Mouse (Mus musculus) thymus, postnatal 14 days (tissue): ENCODE measurements at regions not wholly inside any gene's neighbourhood (a gene's known extent, or its start where the extent isn't known, plus 50 kb on each side); places are given as distances from the start of the nearest gene placed in this dataset.
"Not testable (repeated sequence)": the region's sequence is repeated elsewhere in the genome, so short reads cannot be mapped to it uniquely, and the experiment has no call there.

Experiments
- DNase-seq: peaks from one replicate; pipeline ENCODE4 v3.0.0; 2021

GRCm38 (mm10) chr12:20196386-20196785, 242.1 kb downstream of the Gm21863 start:
- peak; percentile 17 for DNase-seq

DNA sequence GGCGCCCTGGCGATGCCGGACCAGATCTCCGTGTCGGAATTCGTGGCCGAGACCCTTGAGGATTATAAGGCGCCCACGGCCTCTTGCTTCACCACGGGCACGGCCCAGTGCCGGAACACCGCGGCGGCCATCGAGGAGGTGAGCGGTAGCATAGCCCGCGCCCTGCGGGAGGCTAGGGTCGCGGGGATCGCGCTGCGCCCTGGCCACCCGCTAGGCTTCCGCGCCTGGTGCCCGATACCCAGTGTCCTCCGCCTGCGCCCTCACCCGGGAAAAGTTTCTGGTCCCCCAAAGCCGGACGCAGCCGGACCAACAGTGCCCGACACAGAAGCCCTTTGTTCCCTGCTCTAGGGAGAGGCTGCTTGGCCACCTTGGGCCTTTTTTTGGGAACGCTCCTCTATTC, 242.6 kb downstream of the Gm21863 start:
- DNase-seq: not testable (repeated sequence)

- not testable (repeated sequence) for DNase-seq
These were observed 269.6 kb downstream of the Gm21863 start for GRCm38 (mm10) chr12:20223921-20224320.

DNA sequence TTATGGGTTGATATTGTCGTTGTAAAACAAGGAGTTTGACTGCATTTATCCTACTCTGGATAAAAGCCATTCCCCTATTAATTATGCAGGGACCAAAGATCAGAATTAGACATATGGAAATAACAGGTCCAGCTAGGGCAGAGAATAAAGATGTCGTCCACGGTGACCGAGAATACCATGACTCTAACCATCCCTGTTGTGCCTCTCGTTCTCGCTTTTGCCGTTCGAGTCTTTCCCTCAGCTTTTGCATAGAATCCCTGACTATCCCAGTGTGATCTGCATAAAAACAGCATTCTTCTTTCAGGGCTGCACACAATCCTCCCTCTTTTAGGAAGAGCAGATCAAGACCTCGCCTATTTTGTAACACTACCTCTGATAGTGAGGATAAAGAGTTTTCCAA, 272.5 kb downstream of the Gm21863 start:
- DNase-seq: not testable (repeated sequence)

GRCm38 (mm10) chr12:20227427-20228160, 273.3 kb downstream of the Gm21863 start:
- not testable (repeated sequence) for DNase-seq

DNA sequence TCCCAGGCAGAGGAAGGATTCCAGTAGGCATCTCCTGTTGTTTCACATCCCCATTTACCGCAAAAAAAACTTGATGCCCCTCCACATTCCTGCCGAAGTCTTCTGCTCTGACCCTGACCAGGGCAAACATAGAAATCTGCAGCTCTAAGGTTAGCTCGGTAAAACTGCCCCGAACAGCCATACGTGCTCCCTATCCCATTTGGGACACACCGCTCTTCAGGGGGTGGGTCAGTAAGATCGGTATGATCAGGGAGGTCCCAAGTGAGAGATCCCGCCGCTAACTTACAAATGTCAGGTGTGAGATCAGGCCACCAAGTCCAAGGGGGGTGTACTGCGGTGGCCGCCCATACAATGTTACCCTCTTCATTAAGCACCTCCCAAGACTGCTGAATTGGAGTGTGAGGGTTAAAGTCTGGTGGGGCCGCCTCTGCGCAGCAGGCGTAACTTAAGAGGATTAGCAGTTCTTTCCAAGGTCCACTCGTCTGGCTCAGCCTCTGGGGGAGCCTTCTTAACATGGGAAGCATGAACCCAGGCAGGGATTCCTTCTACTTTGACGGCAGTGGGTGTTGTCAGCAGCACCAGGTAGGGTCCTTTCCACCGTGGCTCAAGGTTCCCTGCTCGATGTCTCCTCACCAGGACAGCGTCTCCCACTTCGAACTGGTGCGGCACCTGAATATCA, 274.2 kb downstream of the Gm21863 start:
- DNase-seq: not testable (repeated sequence)

DNA sequence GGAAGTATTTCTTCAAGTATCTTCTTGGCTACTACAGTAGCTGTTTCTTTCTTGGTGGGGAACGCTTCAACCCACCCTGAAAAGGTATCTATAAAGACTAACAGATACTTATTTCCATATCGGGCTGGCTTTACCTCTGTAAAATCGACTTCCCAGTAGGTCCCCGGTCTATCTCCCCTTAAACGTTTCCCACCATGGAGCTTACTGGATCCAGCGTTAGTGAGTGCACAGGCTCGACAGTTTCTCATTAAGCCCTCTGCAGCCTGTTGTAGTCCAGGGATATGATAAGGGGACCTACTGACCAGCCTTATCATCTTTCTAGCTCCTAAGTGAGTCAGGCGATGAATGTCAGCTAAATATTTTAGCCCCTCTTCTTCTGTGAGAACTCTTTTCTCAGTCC, 275.1 kb downstream of the Gm21863 start:
- DNase-seq: not testable (repeated sequence)

DNA sequence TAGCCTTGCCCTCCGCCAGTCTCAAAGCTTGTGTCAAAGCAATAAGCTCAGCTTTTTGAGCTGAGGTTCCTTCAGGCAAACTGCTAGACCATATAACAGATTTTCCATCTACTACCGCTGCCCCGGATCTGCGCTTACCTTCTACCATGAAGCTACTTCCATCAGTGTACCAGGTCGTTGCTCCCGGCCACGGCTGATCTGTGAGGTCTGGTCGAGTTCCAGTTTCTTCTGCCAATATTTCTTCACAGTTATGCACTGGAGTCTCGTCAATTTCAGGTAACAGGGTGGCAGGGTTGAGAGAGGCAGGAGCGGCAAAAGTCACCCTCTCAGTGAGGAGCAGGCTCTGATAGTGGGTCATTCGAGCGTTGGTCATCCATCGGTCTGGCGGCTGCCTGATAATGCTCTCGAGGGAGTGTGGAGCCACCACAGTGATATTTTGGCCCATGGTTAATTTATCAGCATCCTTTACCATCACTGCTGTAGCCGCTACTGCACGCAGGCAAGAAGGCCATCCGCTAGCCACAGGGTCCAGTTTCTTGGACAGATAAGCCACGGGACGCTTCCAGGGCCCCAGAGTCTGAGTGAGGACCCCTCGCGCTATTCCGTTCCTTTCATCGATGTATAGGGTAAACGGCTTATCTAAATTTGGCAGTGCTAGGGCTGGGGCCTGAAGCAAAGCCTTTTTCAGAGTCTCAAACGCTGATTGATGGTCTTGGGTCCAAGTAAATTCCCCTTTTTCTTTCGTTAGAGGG, 276.0 kb downstream of the Gm21863 start:
- no peak for DNase-seq

DNA sequence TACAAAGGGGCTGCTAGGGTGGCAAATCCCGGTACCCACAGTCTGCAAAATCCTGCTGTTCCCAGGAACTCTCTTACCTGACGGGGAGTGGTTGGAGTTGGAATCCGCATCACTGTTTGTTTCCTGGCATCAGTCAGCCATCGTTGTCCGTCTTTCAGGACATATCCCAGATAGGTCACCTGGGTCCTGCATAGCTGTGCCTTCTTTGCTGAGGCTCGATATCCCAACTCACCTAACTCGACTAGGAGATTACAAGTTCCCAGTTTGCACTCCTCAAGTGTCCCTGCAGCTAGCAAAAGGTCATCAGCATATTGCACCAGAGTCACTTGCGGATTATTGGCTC, 276.6 kb downstream of the Gm21863 start:
- DNase-seq: no peak

DNA sequence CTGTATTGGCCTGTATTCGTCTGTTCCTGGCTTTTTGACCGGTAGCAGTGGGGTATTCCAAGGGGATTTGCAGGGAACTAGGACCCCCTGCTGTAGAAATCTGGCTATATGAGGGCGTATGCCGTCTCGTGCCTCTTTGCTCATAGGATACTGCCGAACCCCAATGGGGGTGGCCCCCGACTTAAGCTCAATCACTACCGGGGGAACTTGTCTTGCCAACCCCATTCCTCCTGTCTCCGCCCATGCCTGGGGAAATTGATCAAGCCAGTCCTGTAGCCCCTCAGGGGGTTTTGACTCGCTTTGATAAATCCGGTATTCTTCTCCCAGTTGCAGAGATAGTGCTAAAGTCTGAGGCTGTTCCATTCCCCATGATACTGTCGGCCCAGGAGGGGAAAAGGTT, 277.2 kb downstream of the Gm21863 start:
- DNase-seq: no peak

DNA sequence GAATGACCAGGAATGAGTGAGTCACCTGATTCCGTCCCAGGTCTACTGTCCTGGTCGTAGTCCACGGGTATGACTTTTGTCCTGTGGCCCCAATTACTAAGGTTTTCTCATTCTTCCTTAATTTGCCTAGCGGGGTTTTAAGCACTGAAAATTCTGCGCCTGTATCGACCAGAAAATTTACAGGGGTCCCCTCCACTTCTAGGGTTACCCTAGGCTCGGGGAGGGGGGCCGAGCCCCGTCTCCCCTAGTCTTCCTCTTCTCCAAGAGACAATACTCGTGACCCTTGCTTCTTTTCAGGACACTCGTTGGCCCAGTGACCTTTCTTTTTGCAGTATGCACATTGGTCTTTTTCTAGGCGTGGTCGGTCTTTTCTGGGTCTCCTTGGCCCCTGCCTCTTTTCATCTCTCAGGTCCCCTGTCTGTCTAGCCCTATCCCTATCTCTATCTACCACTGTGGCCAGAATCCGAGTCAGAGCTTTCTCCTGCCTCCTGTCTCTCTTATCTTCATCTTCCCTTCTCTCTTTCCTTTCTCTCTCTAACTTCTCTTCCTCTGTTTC, 277.8 kb downstream of the Gm21863 start:
- no peak for DNase-seq

- no peak for DNase-seq
These were observed 278.6 kb downstream of the Gm21863 start for GRCm38 (mm10) chr12:20232746-20233453.

DNA sequence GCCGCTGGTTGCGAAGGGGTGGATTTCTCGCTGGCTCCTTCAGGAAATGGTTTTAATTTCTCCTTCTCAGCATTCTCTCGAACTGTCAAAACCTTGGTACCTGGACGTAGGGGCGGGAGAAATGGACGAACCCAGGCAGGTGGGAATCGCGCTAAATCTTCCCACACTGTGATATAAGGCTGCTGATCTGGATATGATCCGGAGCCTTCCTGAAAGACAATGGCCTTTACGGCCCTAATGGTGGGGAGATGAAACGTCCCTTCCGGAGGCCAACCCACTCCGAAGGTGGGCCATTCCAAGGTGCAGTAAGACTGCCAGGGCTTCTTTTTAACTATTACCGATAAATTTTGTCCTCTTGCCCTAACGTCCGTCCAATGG, 279.1 kb downstream of the Gm21863 start:
- DNase-seq: no peak

DNA sequence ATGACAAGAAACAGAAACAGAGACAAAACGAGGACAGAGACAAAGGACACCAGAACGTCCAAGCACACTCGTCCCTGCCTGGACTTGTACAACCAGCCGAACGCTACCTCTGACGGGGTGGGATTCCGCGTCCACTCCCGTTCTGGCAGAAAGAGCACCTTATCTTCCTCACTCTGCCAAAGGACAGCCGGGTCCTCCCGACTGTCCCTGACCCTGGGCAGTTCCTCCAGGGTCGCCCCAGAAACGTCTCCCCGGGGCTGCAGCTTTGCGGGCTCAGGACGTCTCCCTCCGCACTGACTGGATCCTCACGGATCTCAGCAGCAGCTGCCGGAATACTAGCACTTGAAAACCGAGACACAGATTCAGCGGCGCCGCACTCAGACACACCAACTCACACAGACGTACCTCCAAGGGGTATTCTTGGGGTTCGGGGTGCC, 279.6 kb downstream of the Gm21863 start:
- no peak for DNase-seq
